Mouse (Mus musculus): ENCODE measurements at regions not wholly inside any gene's neighbourhood (a gene's known extent, or its start where the extent isn't known, plus 50 kb on each side); places are given as distances from the start of the nearest gene placed in this dataset.

- Histone ChIP-seq H3K9ac (no peak overlapping the region), H3K4me3 (ENCODE audit: low read depth, low read length) (no peak overlapping the region), H3K36me3 (ENCODE audit: insufficient read depth) (no peaks in the 10 kb centered on the region), H3K27me3 (ENCODE audit: insufficient read depth, low read length) (no peaks in the 10 kb centered on the region; the same call in 1 of the 2 replicates), H3K4me1 (ENCODE audit: insufficient read depth) (no peaks in the 10 kb centered on the region), H3K27ac (ENCODE audit: low read depth, low read length) (no peak overlapping the region), H3K4me2 (ENCODE audit: low read depth) (no peak overlapping the region), H3K9me3 (ENCODE audit: low read length) (no peaks in the 10 kb centered on the region)
- WGBS = 62% methylated on average over 11 of the region's 11 CpGs
- TF ChIP-seq CTCF (IDR thresholded peaks at IDR 0.05; ENCODE audit: low read depth) = peak; percentile 40; the same call in 1 of the 2 replicates
- ATAC-seq (no peak), DNase-seq (no peak)
Measured at GRCm38 (mm10) chr15:57644331-57644953, 167.0 kb upstream of the Slc22a22 start.

GRCm38 (mm10) chr15:57639115-57639514, 161.7 kb upstream of the Slc22a22 start:
- no peak for DNase-seq

GRCm38 (mm10) chr15:57633067-57633466, 155.6 kb upstream of the Slc22a22 start:
- TF ChIP-seq CTCF (IDR thresholded peaks at IDR 0.05; ENCODE audit: low read depth) = no peak
- Histone ChIP-seq H3K4me3 (ENCODE audit: low read depth, low read length) (no peak overlapping the region), H3K4me1 (ENCODE audit: insufficient read depth) (no peaks in the 10 kb centered on the region), H3K27ac (ENCODE audit: low read depth, low read length) (no peak overlapping the region), H3K36me3 (ENCODE audit: insufficient read depth) (no peaks in the 10 kb centered on the region), H3K4me2 (ENCODE audit: low read depth) (no peak overlapping the region), H3K9me3 (ENCODE audit: low read length) (no peaks in the 10 kb centered on the region), H3K27me3 (ENCODE audit: insufficient read depth, low read length) (no peaks in the 10 kb centered on the region), H3K9ac (no peak overlapping the region)
- WGBS = 40% methylated on average over 3 of the region's 3 CpGs
- DNase-seq (peak; percentile 72), ATAC-seq (peak; percentile 74)

More at GRCm38 (mm10) chr15:57639115-57639514, 161.7 kb upstream of the Slc22a22 start:
- H3K36me3 ChIP-seq (ENCODE audit: insufficient read depth) = no peaks in the 10 kb centered on the region
- TF ChIP-seq CTCF (IDR thresholded peaks at IDR 0.05; ENCODE audit: low read depth) = no peak
- no peak overlapping the region for H3K4me3 ChIP-seq (ENCODE audit: low read depth, low read length)
- no peak overlapping the region for H3K27ac ChIP-seq (ENCODE audit: low read depth, low read length)
- ATAC-seq = peak; percentile 60
- no peak overlapping the region for H3K9ac ChIP-seq
- H3K9me3 ChIP-seq (ENCODE audit: low read length) = no peaks in the 10 kb centered on the region
- no peaks in the 10 kb centered on the region for H3K4me1 ChIP-seq (ENCODE audit: insufficient read depth)
- no peaks in the 10 kb centered on the region for H3K27me3 ChIP-seq (ENCODE audit: insufficient read depth, low read length)
- WGBS = 63% methylated on average over 7 of the region's 7 CpGs
- H3K4me2 ChIP-seq (ENCODE audit: low read depth) = no peak overlapping the region

- TF ChIP-seq CTCF (IDR thresholded peaks at IDR 0.05; ENCODE audit: low read depth) = no peak
- Histone ChIP-seq H3K9ac (no peak overlapping the region), H3K4me1 (ENCODE audit: insufficient read depth) (no peaks in the 10 kb centered on the region), H3K9me3 (ENCODE audit: low read length) (no peaks in the 10 kb centered on the region), H3K4me3 (ENCODE audit: low read depth, low read length) (no peak overlapping the region), H3K36me3 (ENCODE audit: insufficient read depth) (no peaks in the 10 kb centered on the region), H3K27me3 (ENCODE audit: insufficient read depth, low read length) (no peaks in the 10 kb centered on the region), H3K27ac (ENCODE audit: low read depth, low read length) (no peak overlapping the region), H3K4me2 (ENCODE audit: low read depth) (no peak overlapping the region)
- 64% methylated on average over 8 of the region's 8 CpGs for WGBS
- DNase-seq (no peak), ATAC-seq (peak; percentile 23; the same call in 1 of the 2 replicates)
Measured at GRCm38 (mm10) chr15:57632537-57632936, 155.1 kb upstream of the Slc22a22 start.

- H3K27ac ChIP-seq (ENCODE audit: low read depth, low read length) = no peak overlapping the region
- DNase-seq (no peak), ATAC-seq (no peak)
- 83% methylated on average over 6 of the region's 6 CpGs for WGBS
- H3K36me3 ChIP-seq (ENCODE audit: insufficient read depth) = no peaks in the 10 kb centered on the region
- no peaks in the 10 kb centered on the region for H3K4me1 ChIP-seq (ENCODE audit: insufficient read depth)
- H3K27me3 ChIP-seq (ENCODE audit: insufficient read depth, low read length) = no peaks in the 10 kb centered on the region
- H3K9ac ChIP-seq = no peak overlapping the region
- no peak overlapping the region for H3K4me2 ChIP-seq (ENCODE audit: low read depth)
- H3K4me3 ChIP-seq (ENCODE audit: low read depth, low read length) = no peak overlapping the region
- TF ChIP-seq CTCF (IDR thresholded peaks at IDR 0.05; ENCODE audit: low read depth) = no peak
- H3K9me3 ChIP-seq (ENCODE audit: low read length) = no peaks in the 10 kb centered on the region
Measured at GRCm38 (mm10) chr15:57618466-57618865, 141.0 kb upstream of the Slc22a22 start.

GRCm38 (mm10) chr15:57616880-57617391, 139.5 kb upstream of the Slc22a22 start:
- TF ChIP-seq CTCF (IDR thresholded peaks at IDR 0.05; ENCODE audit: low read depth) = no peak
- no peaks in the 10 kb centered on the region for H3K4me1 ChIP-seq (ENCODE audit: insufficient read depth)
- H3K27me3 ChIP-seq (ENCODE audit: insufficient read depth, low read length) = no peaks in the 10 kb centered on the region
- DNase-seq (peak; percentile 56), ATAC-seq (peak; percentile 82)
- WGBS = 57% methylated on average over 11 of the region's 11 CpGs
- no peaks in the 10 kb centered on the region for H3K36me3 ChIP-seq (ENCODE audit: insufficient read depth)
- no peaks in the 10 kb centered on the region for H3K9me3 ChIP-seq (ENCODE audit: low read length)
- no peak overlapping the region for H3K27ac ChIP-seq (ENCODE audit: low read depth, low read length)
- no peak overlapping the region for H3K4me2 ChIP-seq (ENCODE audit: low read depth)
- H3K9ac ChIP-seq = no peak overlapping the region
- H3K4me3 ChIP-seq (ENCODE audit: low read depth, low read length) = no peak overlapping the region

- Histone ChIP-seq H3K36me3 (ENCODE audit: insufficient read depth) (no peaks in the 10 kb centered on the region), H3K4me2 (ENCODE audit: low read depth) (no peak overlapping the region), H3K4me1 (ENCODE audit: insufficient read depth) (no peaks in the 10 kb centered on the region), H3K9ac (no peak overlapping the region), H3K27me3 (ENCODE audit: insufficient read depth, low read length) (no peaks in the 10 kb centered on the region), H3K27ac (ENCODE audit: low read depth, low read length) (no peak overlapping the region), H3K4me3 (ENCODE audit: low read depth, low read length) (no peak overlapping the region), H3K9me3 (ENCODE audit: low read length) (no peaks in the 10 kb centered on the region)
- TF ChIP-seq CTCF (IDR thresholded peaks at IDR 0.05; ENCODE audit: low read depth) = no peak
- DNase-seq (no peak), ATAC-seq (no peak)
- WGBS = 93% methylated on average over 2 of the region's 2 CpGs
Measured at GRCm38 (mm10) chr15:57610006-57610405, 132.6 kb upstream of the Slc22a22 start.
